Mouse (Mus musculus): ENCODE results near the gene Myo18b. TPM values are rescaled to one million over a fixed set of nuclear protein-coding genes. Genes with fewer than 3 reads are reported as not detected.

The Myo18b gene
- total and polyA plus RNA-seq, 3 experiments, result not detected

GRCm38 (mm10) chr5:112868620-112869019 is 27.5 kb downstream of the Myo18b start:
- no peak for DNase-seq (ENCODE audit: extremely low read depth)
- H3K4me1 ChIP-seq (ENCODE audit: control insufficient read depth in 1 of 2, insufficient read depth in 2 of 2), result no peaks in the 10 kb centered on the region
- H3K27ac ChIP-seq (ENCODE audit: insufficient read depth, low read depth), result no peak overlapping the region
- in situ Hi-C loops (cut with MboI; ENCODE audit: low pct_ligation_motif_present, low pct_unique_long_range_greater_than_20kb, low sequenced_read_pairs), result no loop called here
- H3K4me3 ChIP-seq (replicated peaks in 1 of 3; ENCODE audit: low read depth in 2 of 3, low read length in 2 of 3, poor library complexity in 1 of 3), result no peak overlapping the region
- TF ChIP-seq SIN3A (IDR thresholded peaks at IDR 0.05; ENCODE audit: low read length) (no peak), MYC (IDR thresholded peaks at IDR 0.05; ENCODE audit: low read depth, low read length) (no peak), ZNF384 (IDR thresholded peaks at IDR 0.05; ENCODE audit: low read depth, low read length) (no peak), POLR2A (IDR thresholded peaks at IDR 0.05; ENCODE audit: low read depth, low read length) (no peak), MAFK (IDR thresholded peaks at IDR 0.05; ENCODE audit: insufficient replicate concordance, low read length) (no peak), E2F4 (IDR thresholded peaks at IDR 0.05; ENCODE audit: insufficient replicate concordance, low read depth, low read length) (no peak), MAZ (IDR thresholded peaks at IDR 0.05; ENCODE audit: low read depth, low read length) (no peak), UBTF (IDR thresholded peaks at IDR 0.05; ENCODE audit: low read depth, low read length) (no peak), GABPA (IDR thresholded peaks at IDR 0.05; ENCODE audit: insufficient replicate concordance, low read depth, low read length) (no peak), TBP (conservative IDR thresholded peaks at IDR 0.05; ENCODE audit: low read depth, low read length) (no peak), MAX (IDR thresholded peaks at IDR 0.05; ENCODE audit: low read length) (no peak), ZC3H11A (IDR thresholded peaks at IDR 0.05; ENCODE audit: low read depth, low read length) (no peak), NRF1 (IDR thresholded peaks at IDR 0.05; ENCODE audit: low read depth, low read length) (no peak), PAX5 (IDR thresholded peaks at IDR 0.05; ENCODE audit: low read length) (no peak), USF2 (conservative IDR thresholded peaks at IDR 0.05; ENCODE audit: low read depth, low read length) (no peak)
- no peaks in the 10 kb centered on the region for H3K79me2 ChIP-seq (replicated peaks; ENCODE audit: control insufficient read depth, extremely low read depth, insufficient read depth, poor library complexity, severe bottlenecking)
- H3K9me3 ChIP-seq (replicated peaks; ENCODE audit: low read length), result peaks cover 95% of the 10 kb centered on the region
- dilution Hi-C loops (cut with MboI; ENCODE audit: extremely low pct_ligation_motif_present, extremely low pct_unique_long_range_greater_than_20kb, low sequenced_read_pairs), result no loop called here
- H3K27me3 ChIP-seq (replicated peaks), result no peaks in the 10 kb centered on the region
- H3K36me3 ChIP-seq (replicated peaks in 1 of 2; ENCODE audit: control insufficient read depth in 1 of 2, insufficient read depth in 1 of 2, low read length in 1 of 2), result no peaks in the 10 kb centered on the region
- no peak overlapping the region for H3K4me2 ChIP-seq (ENCODE audit: insufficient read depth, low read depth, poor library complexity, severe bottlenecking)
- no peak overlapping the region for H3K9ac ChIP-seq (ENCODE audit: insufficient read depth, low read depth)

- in situ Hi-C loops (cut with MboI; ENCODE audit: low pct_ligation_motif_present, low pct_unique_long_range_greater_than_20kb, low sequenced_read_pairs) (no loop called here), dilution Hi-C loops (cut with MboI; ENCODE audit: extremely low pct_ligation_motif_present, extremely low pct_unique_long_range_greater_than_20kb, low sequenced_read_pairs) (no loop called here)
- no peak overlapping the region for H3K4me3 ChIP-seq (replicated peaks in 1 of 3; ENCODE audit: low read depth in 2 of 3, low read length in 2 of 3, poor library complexity in 1 of 3)
- TF ChIP-seq HCFC1 (IDR thresholded peaks at IDR 0.05; ENCODE audit: low read depth, low read length) (no peak), BHLHE40 (IDR thresholded peaks at IDR 0.05; ENCODE audit: low read depth, low read length) (no peak), USF2 (conservative IDR thresholded peaks at IDR 0.05; ENCODE audit: low read depth, low read length) (no peak), KAT2A (IDR thresholded peaks at IDR 0.05; ENCODE audit: insufficient replicate concordance, low read length) (no peak), MAZ (IDR thresholded peaks at IDR 0.05; ENCODE audit: low read depth, low read length) (no peak), POLR2AphosphoS2 (IDR thresholded peaks at IDR 0.05; ENCODE audit: low read depth, low read length) (no peak), TCF12 (IDR thresholded peaks at IDR 0.05; ENCODE audit: low read depth, low read length) (no peak), CHD1 (IDR thresholded peaks at IDR 0.05; ENCODE audit: low read depth, low read length) (no peak)
- no peak for DNase-seq (ENCODE audit: extremely low read depth)
- H3K4me2 ChIP-seq (ENCODE audit: insufficient read depth, low read depth, poor library complexity, severe bottlenecking), result no peak overlapping the region
- H3K4me1 ChIP-seq (ENCODE audit: control insufficient read depth in 1 of 2, insufficient read depth in 2 of 2), result no peaks in the 10 kb centered on the region
- H3K27me3 ChIP-seq (replicated peaks), result no peaks in the 10 kb centered on the region
- no peaks in the 10 kb centered on the region for H3K79me2 ChIP-seq (replicated peaks; ENCODE audit: control insufficient read depth, extremely low read depth, insufficient read depth, poor library complexity, severe bottlenecking)
- H3K9me3 ChIP-seq (replicated peaks; ENCODE audit: low read length), result peaks cover 94% of the 10 kb centered on the region
- H3K27ac ChIP-seq (ENCODE audit: insufficient read depth, low read depth), result no peak overlapping the region
- H3K9ac ChIP-seq (ENCODE audit: insufficient read depth, low read depth), result no peak overlapping the region
- H3K36me3 ChIP-seq (replicated peaks in 1 of 2; ENCODE audit: control insufficient read depth in 1 of 2, insufficient read depth in 1 of 2, low read length in 1 of 2), result no peaks in the 10 kb centered on the region
Measured at GRCm38 (mm10) chr5:112864719-112865367, 31.3 kb downstream of the Myo18b start.
